Mouse (Mus musculus) forebrain, embryonic 10.5 days (tissue): Measurements from ENCODE around the gene Gm37240. TPM values are rescaled to one million over a fixed set of nuclear protein-coding genes. Genes with fewer than 3 reads are reported as not detected.
A peak's percentile ranks its signal among the peaks of the same experiment; 100 is the strongest.
"Not testable (repeated sequence)": the region's sequence is repeated elsewhere in the genome, so short reads cannot be mapped to it uniquely, and the experiment has no call there.

Source experiments
- DNase-seq: peaks from one replicate; pipeline ENCODE4 v3.0.0-alpha.2; 2017; ENCODE audit warnings: low spot score; ENCODE audit errors: extremely low spot score
- H3K27ac ChIP-seq: fragments of 300-500 bp; sonication (generic); 2 replicates; pipeline ENCODE4 v1.5.1; 2016; ENCODE audit warnings: mild to moderate bottlenecking
- H3K27me3 ChIP-seq: fragments of 300-500 bp; sonication (generic); 2 replicates; pipeline ENCODE4 v1.6.1; 2016; ENCODE audit warnings: mild to moderate bottlenecking; ENCODE audit not compliant: poor library complexity, severe bottlenecking
- H3K36me3 ChIP-seq: fragments of 300-500 bp; sonication (generic); replicated peaks from 2 replicates; pipeline ENCODE4 v1.6.1; 2016; ENCODE audit warnings: mild to moderate bottlenecking, moderate library complexity
- H3K4me1 ChIP-seq: fragments of 300-500 bp; sonication (generic); 2 replicates; pipeline ENCODE4 v1.6.1; 2016
- H3K4me3 ChIP-seq: fragments of 300-500 bp; sonication (generic); 2 replicates; pipeline ENCODE4 v1.5.1; 2016; ENCODE audit warnings: mild to moderate bottlenecking, moderate library complexity
- H3K9me3 ChIP-seq: fragments of 300-500 bp; sonication (generic); 2 replicates; pipeline ENCODE4 v1.6.1; 2016; ENCODE audit warnings: mild to moderate bottlenecking, moderate library complexity
- WGBS: fragments of 180-500 bp; shearing (Covaris S2); methylation state at CpG from one replicate; pipeline ENCODE4 v1.1.7; 2016; 5-methylcytosine and 5-hydroxymethylcytosine counted together
- polyA plus RNA-seq: library from polyadenylated mRNA; unstranded; fragments of >200 nt; fragmentation: Nextera tagmentation; extraction: Ambion mirVana; gene quantifications from 2 replicates; pipeline ENCODE4 v1.2.1, GENCODE M21; 2016

Gene Gm37240
- polyA plus RNA-seq, 1 experiment from 2014 or later, result 0.77 TPM

DNA sequence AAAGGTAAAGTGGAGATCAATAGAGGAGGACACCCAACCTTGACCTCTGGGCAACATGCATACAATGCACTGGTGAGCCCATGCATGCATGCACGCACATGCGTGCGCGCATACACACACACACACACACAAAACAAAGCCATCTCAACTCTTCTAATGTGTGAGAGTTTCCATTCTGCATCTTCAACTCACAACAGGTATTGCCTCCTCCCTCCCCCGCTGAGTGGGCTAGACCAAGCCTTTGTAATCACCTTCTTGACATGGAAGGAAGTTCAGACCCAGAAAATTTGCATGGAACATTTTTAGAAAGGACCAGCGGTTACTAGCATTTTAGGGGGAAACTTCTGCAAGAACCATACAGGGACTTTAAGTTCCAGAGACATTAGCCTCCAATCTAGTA, 1213.8 kb downstream of the Gm37240 start:
- Histone ChIP-seq H3K9me3 (no peaks in the 10 kb centered on the region), H3K27ac (no peak overlapping the region), H3K4me1 (no peaks in the 10 kb centered on the region), H3K4me3 (no peak overlapping the region), H3K27me3 (peaks cover 5% of the 10 kb centered on the region), H3K36me3 (no peaks in the 10 kb centered on the region)
- 94% methylated on average over 6 of the region's 6 CpGs for WGBS
- DNase-seq, result no peak

DNA sequence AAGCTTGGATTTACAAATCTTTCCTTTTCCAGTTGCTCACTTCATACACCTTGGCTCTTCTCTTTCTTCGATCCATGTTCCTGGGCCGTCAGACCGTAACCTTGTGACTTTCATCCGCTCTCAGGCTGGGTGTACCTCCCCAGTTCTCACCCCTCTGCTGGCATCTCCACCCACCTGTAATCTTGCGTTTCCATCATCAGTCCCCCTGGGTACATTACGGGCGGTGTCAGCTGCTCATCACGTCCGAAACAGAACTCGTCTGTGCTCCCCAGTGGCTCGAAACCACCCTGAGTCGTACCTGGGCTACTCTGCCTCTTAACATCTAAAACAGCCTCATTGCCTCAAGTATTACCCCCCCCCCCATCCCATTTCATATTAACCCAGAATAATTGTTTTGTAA, 1215.2 kb downstream of the Gm37240 start:
- Histone ChIP-seq H3K4me3 (no peak overlapping the region), H3K27ac (no peak overlapping the region), H3K4me1 (no peaks in the 10 kb centered on the region), H3K27me3 (peaks cover 19% of the 10 kb centered on the region), H3K9me3 (no peaks in the 10 kb centered on the region), H3K36me3 (no peaks in the 10 kb centered on the region)
- no peak for DNase-seq
- WGBS, result 94% methylated on average over 12 of the region's 12 CpGs

DNA sequence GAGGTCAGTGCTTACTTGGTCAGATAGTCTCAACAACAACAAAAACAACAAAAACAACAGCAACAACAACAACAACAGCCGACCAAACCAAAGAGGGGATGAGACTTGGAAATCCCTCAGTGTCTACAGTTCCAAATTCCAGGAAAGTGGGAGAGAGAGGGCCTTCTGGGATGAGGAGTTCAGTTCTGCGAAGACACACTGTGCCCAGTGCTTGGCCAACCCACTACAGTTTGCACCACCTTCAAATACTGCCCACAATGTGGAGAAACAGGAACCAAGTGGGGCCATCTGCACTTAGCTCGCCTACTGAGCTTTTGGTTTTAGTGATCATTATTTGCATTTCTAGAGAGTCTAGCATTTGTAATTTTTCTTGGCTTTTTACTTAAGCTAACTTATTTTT, 1218.4 kb downstream of the Gm37240 start:
- peaks cover 51% of the 10 kb centered on the region for H3K27me3 ChIP-seq

DNA sequence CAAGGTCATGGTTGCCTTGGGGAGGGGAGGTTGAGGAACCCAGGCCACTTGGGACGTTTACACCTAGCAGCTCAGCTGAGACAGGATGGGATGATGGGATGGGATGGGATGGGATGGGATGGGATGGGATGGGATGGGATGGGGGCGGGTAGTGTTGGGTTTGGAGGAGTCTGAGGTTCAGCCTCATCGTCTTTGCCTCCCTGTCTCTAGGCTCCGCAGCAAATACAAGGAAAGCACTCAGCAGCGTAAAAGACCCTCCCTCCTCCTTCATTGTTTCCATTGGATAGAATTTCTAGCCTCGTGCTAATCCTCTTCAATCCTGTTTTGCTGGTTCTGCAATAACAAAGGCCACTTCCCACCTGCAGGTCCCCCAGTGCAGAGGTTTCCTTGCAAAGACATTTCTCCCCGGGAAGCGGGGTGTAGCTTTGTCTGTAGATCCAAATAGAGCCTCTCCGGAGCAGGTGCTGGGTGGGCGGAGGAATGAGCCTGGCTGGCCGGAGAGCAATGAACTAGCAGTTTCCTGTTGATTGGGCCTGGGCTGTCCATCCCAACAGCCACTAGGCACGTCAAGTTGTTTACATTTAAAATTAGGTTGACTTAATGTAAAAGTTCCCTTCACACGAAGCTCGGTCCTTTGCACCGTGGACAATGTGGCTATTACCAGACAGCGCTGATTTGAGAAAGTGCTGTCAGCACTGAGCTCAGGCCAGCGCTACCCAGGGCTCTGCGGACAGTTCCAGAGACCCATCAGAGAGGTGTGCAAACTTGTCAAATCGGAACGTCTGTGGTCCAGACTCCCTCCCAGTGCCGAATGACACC, 1221.9 kb downstream of the Gm37240 start:
- Histone ChIP-seq H3K9me3 (no peaks in the 10 kb centered on the region), H3K27me3 (peaks cover 67% of the 10 kb centered on the region), H3K27ac (peak overlapping the region; percentile 56; the same call in 1 of the 2 replicates), H3K36me3 (no peaks in the 10 kb centered on the region), H3K4me1 (peaks cover 35% of the 10 kb centered on the region), H3K4me3 (peak overlapping the region; percentile 47)
- WGBS, result under 1% methylated on average over 21 of the region's 21 CpGs
- peak; percentile 51 for DNase-seq

More for the DNA sequence above, 1218.4 kb downstream of the Gm37240 start:
- peaks cover 21% of the 10 kb centered on the region for H3K4me1 ChIP-seq
- H3K9me3 ChIP-seq, result no peaks in the 10 kb centered on the region
- H3K36me3 ChIP-seq, result no peaks in the 10 kb centered on the region
- WGBS, result 88% methylated on average over 3 of the region's 3 CpGs
- no peak overlapping the region for H3K4me3 ChIP-seq
- no peak for DNase-seq
- no peak overlapping the region for H3K27ac ChIP-seq

- WGBS, result 63% methylated on average over 8 of the region's 8 CpGs
- peaks cover 35% of the 10 kb centered on the region for H3K4me1 ChIP-seq
- peaks cover 67% of the 10 kb centered on the region for H3K27me3 ChIP-seq
- H3K36me3 ChIP-seq, result no peaks in the 10 kb centered on the region
- H3K9me3 ChIP-seq, result no peaks in the 10 kb centered on the region
- H3K27ac ChIP-seq, result no peak overlapping the region
- H3K4me3 ChIP-seq, result no peak overlapping the region
- no peak for DNase-seq
These were observed 1222.6 kb downstream of the Gm37240 start for GRCm38 (mm10) chr3:84664686-84665085.

DNA sequence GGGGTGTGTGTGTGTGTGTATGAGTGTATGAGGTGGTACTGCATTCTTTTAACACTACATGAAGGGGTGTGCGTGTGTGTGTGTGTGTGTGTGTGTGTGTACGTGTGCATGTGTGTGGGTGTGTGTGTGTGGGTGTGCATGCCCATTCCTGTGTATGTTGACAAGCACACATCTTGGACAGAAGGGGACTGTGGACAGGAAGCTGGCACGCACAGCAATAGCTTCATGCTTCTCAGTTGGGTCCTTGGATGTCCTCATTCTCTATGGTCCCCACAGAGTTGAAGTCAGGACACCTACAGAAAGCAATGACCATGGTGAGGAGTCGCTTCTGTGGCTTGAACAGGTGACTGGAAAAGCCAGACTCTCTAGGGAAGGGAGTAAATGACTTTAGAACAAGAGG, 1223.5 kb downstream of the Gm37240 start:
- Histone ChIP-seq H3K27me3 (peaks cover 64% of the 10 kb centered on the region), H3K4me3 (no peak overlapping the region), H3K4me1 (peaks cover 35% of the 10 kb centered on the region), H3K36me3 (no peaks in the 10 kb centered on the region), H3K9me3 (0 out of 2 replicates have a peak, but pooled peaks cover 1% of the 10 kb centered on the region), H3K27ac (no peak overlapping the region)
- no peak for DNase-seq
- 84% methylated on average over 4 of the region's 4 CpGs for WGBS

DNA sequence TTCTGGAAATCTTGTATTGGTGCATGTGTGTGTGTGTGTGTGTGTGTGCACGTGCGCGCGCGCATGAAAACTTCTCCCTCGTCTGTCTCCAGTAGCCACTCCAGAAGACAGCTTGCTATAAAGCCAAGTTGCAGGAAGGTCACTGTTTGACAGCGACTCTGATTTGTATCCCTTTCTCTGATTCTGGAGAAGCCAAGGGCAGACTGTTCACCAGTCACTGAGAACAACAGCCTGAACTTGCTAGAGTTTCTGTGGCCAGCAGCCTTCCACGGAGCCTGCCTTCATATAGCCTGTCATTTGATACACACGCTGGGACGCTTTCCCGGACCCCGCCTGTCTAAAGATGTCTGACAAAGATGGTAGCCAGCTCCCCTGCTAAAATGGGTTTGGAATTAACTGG, 1224.2 kb downstream of the Gm37240 start:
- Histone ChIP-seq H3K27ac (no peak overlapping the region), H3K4me1 (peaks cover 35% of the 10 kb centered on the region), H3K4me3 (no peak overlapping the region), H3K9me3 (0 out of 2 replicates have a peak, but pooled peaks cover 3% of the 10 kb centered on the region), H3K36me3 (no peaks in the 10 kb centered on the region), H3K27me3 (peaks cover 57% of the 10 kb centered on the region)
- WGBS, result 85% methylated on average over 12 of the region's 12 CpGs
- DNase-seq, result no peak

DNA sequence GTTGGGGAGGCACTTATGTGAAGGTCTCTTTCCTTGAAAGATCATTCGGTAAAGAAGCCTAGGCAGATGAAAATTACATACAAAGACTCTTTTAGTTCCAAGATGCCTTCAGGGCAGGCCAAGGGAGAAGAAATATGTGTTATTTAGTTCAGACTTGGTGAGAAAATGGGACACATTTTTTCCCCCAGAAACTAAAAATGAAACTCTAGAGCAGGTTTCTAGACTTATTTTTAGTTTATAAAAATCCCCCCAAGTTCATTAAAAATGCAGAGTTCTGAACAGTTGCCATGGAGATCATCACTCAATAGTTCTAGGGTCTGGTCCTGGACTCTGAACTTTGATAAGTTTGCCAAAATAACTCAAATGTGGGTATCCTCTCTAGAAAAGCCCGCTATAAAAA, 1226.9 kb downstream of the Gm37240 start:
- Histone ChIP-seq H3K4me3 (no peak overlapping the region), H3K36me3 (no peaks in the 10 kb centered on the region), H3K27me3 (peaks cover 43% of the 10 kb centered on the region), H3K27ac (no peak overlapping the region), H3K4me1 (peaks cover 33% of the 10 kb centered on the region), H3K9me3 (0 out of 2 replicates have a peak, but pooled peaks cover 3% of the 10 kb centered on the region)
- WGBS, result 81% methylated on average over 2 of the region's 2 CpGs
- DNase-seq, result no peak

GRCm38 (mm10) chr3:84658872-84659271, 1228.4 kb downstream of the Gm37240 start:
- 91% methylated on average over 2 of the region's 2 CpGs for WGBS
- Histone ChIP-seq H3K27ac (no peak overlapping the region), H3K4me3 (no peak overlapping the region), H3K27me3 (peaks cover 43% of the 10 kb centered on the region), H3K4me1 (peaks cover 40% of the 10 kb centered on the region), H3K9me3 (0 out of 2 replicates have a peak, but pooled peaks cover 3% of the 10 kb centered on the region), H3K36me3 (no peaks in the 10 kb centered on the region)
- no peak for DNase-seq

GRCm38 (mm10) chr3:84658017-84658416, 1229.3 kb downstream of the Gm37240 start:
- peaks cover 39% of the 10 kb centered on the region for H3K27me3 ChIP-seq
- no peak overlapping the region for H3K27ac ChIP-seq
- 0 out of 2 replicates have a peak, but pooled peaks cover 3% of the 10 kb centered on the region for H3K9me3 ChIP-seq
- H3K4me3 ChIP-seq, result no peak overlapping the region
- no peaks in the 10 kb centered on the region for H3K36me3 ChIP-seq
- no peak for DNase-seq
- 89% methylated on average over 7 of the region's 7 CpGs for WGBS
- H3K4me1 ChIP-seq, result peaks cover 45% of the 10 kb centered on the region

DNA sequence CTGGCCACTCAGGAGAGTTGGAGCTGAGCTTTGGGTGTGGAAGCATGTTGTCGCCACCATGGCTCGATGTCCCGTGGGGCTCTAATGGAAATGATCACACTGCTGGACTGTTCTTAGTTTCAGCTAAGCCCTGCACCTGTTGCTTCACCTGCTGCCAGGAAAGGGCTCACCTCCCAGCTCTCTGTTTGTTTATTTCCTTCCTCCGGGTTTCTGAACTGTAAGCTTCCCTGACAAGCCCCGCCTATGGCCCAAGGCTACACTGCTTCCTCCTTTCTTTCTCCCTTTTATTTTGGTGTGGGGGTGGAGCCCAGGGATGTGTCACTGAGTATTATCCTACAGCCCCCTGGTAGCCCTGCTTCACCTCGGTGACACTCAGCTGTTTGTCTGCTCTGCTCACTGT, 1230.1 kb downstream of the Gm37240 start:
- DNase-seq, result no peak
- 0 out of 2 replicates have a peak, but pooled peaks cover 3% of the 10 kb centered on the region for H3K9me3 ChIP-seq
- H3K4me3 ChIP-seq, result no peak overlapping the region
- peaks cover 40% of the 10 kb centered on the region for H3K4me1 ChIP-seq
- WGBS, result 71% methylated on average over 6 of the region's 6 CpGs
- no peak overlapping the region for H3K27ac ChIP-seq
- peaks cover 38% of the 10 kb centered on the region for H3K27me3 ChIP-seq
- no peaks in the 10 kb centered on the region for H3K36me3 ChIP-seq

DNA sequence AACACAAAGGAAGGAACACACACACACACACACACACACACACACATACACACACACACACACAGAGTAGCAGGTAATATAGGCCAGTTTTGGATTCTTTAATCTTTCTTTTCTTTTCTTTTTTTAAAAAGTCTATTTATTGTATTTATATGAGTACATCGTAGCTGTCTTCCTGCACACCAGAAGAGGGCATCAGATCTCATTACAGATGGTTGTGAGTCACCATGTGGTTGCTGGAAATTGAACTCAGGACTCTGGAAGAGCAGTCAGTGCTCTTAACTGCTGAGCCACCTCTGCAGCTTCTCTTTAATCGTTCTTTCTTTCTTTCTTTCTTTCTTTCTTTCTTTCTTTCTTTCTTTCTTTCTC, 1231.5 kb downstream of the Gm37240 start:
- WGBS, result 68% methylated on average over 2 of the region's 2 CpGs

More for the DNA sequence above, 1231.5 kb downstream of the Gm37240 start:
- peaks cover 32% of the 10 kb centered on the region for H3K4me1 ChIP-seq
- H3K27me3 ChIP-seq, result peaks cover 38% of the 10 kb centered on the region
- H3K4me3 ChIP-seq, result peak overlapping the region; percentile 36
- DNase-seq, H3K27ac ChIP-seq, H3K9me3 ChIP-seq, H3K36me3 ChIP-seq: not testable (repeated sequence)
